ENCODE assay signal across 8 mouse cellular contexts in the genomic region with DNA sequence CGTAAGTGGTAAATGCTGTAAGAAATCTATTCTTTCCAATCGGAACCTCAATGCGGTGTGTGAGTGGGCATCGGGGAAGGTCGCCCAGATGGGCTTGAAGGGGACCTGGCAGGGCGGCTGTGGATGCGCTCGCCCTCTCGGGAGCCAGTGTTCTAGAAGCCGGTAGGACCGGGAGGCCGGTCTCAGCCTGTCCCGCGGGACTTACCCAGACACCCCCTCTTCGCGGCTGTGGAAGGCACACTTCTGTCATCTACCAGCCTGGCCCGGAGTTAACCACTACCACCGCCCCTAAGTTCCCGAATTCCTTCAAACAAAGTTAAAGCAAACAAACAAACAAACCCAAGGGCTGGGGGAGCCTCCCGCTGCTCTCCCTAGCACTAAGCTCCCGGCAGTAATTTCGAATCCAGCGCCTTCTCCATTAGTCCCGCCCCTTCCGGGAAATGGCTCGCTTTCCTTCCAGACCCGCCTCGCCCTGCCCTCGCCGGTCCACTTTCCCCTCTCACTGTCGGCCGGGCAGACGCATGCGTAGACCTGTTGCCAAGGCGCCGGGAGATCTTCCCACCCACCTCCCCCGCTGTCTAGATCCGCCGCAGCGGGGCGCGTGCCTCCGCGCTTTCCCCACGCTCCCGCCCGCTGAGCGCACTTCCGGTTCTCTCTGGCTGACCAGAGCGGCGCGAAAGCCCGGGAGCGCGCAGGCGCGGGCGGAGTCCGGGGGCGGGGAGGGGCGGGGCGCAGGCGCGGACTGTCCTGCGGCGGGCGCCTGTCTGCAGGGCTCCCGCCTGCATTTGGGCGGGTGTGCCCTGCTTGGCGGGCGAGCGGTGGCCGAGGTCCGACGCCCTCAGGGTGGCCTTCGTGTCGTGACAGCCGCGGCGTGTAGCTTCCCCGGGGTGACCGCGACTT. TPM values are rescaled to one million over a fixed set of nuclear protein-coding genes. Genes with fewer than 3 reads are reported as not detected.
DNase-seq lines count a peak whose midpoint lies in the region; ATAC-seq and TF ChIP-seq lines count a peak whose summit lies in the region.

Gen1 (minus strand) TSS at position 420 of the 900 bp plus-strand sequence.
Smc6 (plus strand) TSS at position 505 of the 900 bp plus-strand sequence.

- peak; percentile 32 for TF ChIP-seq CTCF in liver, embryonic 14.5 days (IDR thresholded peaks at IDR 0.05; ENCODE audit: low read depth)
- peak; percentile 31 for TF ChIP-seq CTCF in stomach, postnatal 0 days (IDR thresholded peaks at IDR 0.05; ENCODE audit: low read depth)

- H3K9ac ChIP-seq in heart, embryonic 15.5 days = peak within 1 kb of the TSS; percentile 98
- H3K9ac ChIP-seq in liver, embryonic 14.5 days (replicated peaks) = peak within 1 kb of the TSS; percentile 94
- H3K9ac ChIP-seq in neural tube, embryonic 11.5 days (ENCODE audit: low read length) = peak within 1 kb of the TSS; percentile 94
- peak within 1 kb of the TSS; percentile 93 for H3K9ac ChIP-seq in stomach, postnatal 0 days (ENCODE audit: low read length)

- peak; percentile 99 for ATAC-seq in heart, embryonic 15.5 days (replicated peaks; ENCODE audit: insufficient number of reproducible peaks, insufficient read depth, low FRiP score, low read depth)
- peak; percentile 95 for ATAC-seq in liver, embryonic 14.5 days (ENCODE audit: insufficient read depth)
- ATAC-seq in neural tube, embryonic 11.5 days (ENCODE audit: insufficient read depth, low FRiP score, low TSS enrichment) = peak; percentile 99
- peak; percentile 98 for ATAC-seq in stomach, postnatal 0 days (ENCODE audit: low FRiP score, low TSS enrichment)

- no peaks in the 10 kb centered on the region for H3K27me3 ChIP-seq in forebrain, embryonic 10.5 days (ENCODE audit: poor library complexity, severe bottlenecking)
- no peaks in the 10 kb centered on the region for H3K27me3 ChIP-seq in heart, embryonic 15.5 days
- H3K27me3 ChIP-seq in liver, embryonic 14.5 days (ENCODE audit: control insufficient read depth, insufficient read depth, low read length) = no peaks in the 10 kb centered on the region
- H3K27me3 ChIP-seq in neural tube, embryonic 11.5 days (ENCODE audit: control insufficient read depth, insufficient read depth, low read length) = no peaks in the 10 kb centered on the region
- no peaks in the 10 kb centered on the region for H3K27me3 ChIP-seq in stomach, postnatal 0 days (ENCODE audit: control insufficient read depth, insufficient read depth, low read length)

- under 1% methylated on average over 78 of the region's 83 CpGs for WGBS in forebrain, embryonic 10.5 days
- under 1% methylated on average over 61 of the region's 83 CpGs for WGBS in heart, embryonic 15.5 days
- under 1% methylated on average over 79 of the region's 83 CpGs for WGBS in liver, embryonic 14.5 days (ENCODE audit: insufficient replicate concordance)
- under 1% methylated on average over 77 of the region's 83 CpGs for WGBS in neural tube, embryonic 11.5 days
- WGBS in stomach, postnatal 0 days = under 1% methylated on average over 72 of the region's 83 CpGs

- DNase-seq in CD8-positive naive resting alpha-beta T cell, adult 2 months (ENCODE audit: low read depth in 2 of 2, low spot score in 2 of 2) = peak; percentile 84 to 89
- peak; percentile 92 for DNase-seq in c-Kit-positive CD71-negative TER-119-negative erythroid progenitor cells, embryonic 14.5 days (ENCODE audit: low read depth)
- peak; percentile 96 for DNase-seq in forebrain, embryonic 10.5 days (ENCODE audit: extremely low spot score, low spot score)
- DNase-seq in kidney, postnatal 25 days = peak; percentile 96 to 98
- peak; percentile 87 to 90 (median 87) for DNase-seq in liver, embryonic 14.5 days (ENCODE audit: low read depth in 3 of 3, low spot score in 3 of 3)
- DNase-seq in neural tube, embryonic 11.5 days (ENCODE audit: low spot score) = peak; percentile 98
- DNase-seq in stomach, postnatal 0 days (ENCODE audit: low spot score) = peak; percentile 98

- TF ChIP-seq EP300 in liver, embryonic 14.5 days (IDR thresholded peaks at IDR 0.05; ENCODE audit: low read depth) = 0 out of 2 replicates have a peak, but pooled peaks have one; percentile 21
- no peak for TF ChIP-seq EP300 in stomach, postnatal 0 days (optimal IDR thresholded peaks at IDR 0.05)

- peak within 1 kb of the TSS; percentile 90 for H3K4me3 ChIP-seq in forebrain, embryonic 10.5 days
- H3K4me3 ChIP-seq in heart, embryonic 15.5 days = peak within 1 kb of the TSS; percentile 99
- peak within 1 kb of the TSS; percentile 80 to 96 for H3K4me3 ChIP-seq in liver, embryonic 14.5 days (ENCODE audit: insufficient read depth in 1 of 2, low read depth in 2 of 2, low read length in 2 of 2)
- peak within 1 kb of the TSS; percentile 88 for H3K4me3 ChIP-seq in neural tube, embryonic 11.5 days (ENCODE audit: low read depth, low read length)
- peak within 1 kb of the TSS; percentile 97 for H3K4me3 ChIP-seq in stomach, postnatal 0 days (ENCODE audit: low read depth, low read length)

- H3K36me3 ChIP-seq in forebrain, embryonic 10.5 days (replicated peaks) = 0 out of 2 replicates have a peak, but pooled peaks cover 4% of the 10 kb centered on the region
- no peaks in the 10 kb centered on the region for H3K36me3 ChIP-seq in heart, embryonic 15.5 days
- no peaks in the 10 kb centered on the region for H3K36me3 ChIP-seq in liver, embryonic 14.5 days (replicated peaks; ENCODE audit: control insufficient read depth, insufficient read depth, low read depth)
- H3K36me3 ChIP-seq in neural tube, embryonic 11.5 days (ENCODE audit: control insufficient read depth, insufficient read depth, low read length) = no peaks in the 10 kb centered on the region
- H3K36me3 ChIP-seq in stomach, postnatal 0 days (ENCODE audit: control insufficient read depth, insufficient read depth, low read length) = no peaks in the 10 kb centered on the region

- H3K27ac ChIP-seq in forebrain, embryonic 10.5 days = peak within 1 kb of the TSS; percentile 98
- H3K27ac ChIP-seq in heart, embryonic 15.5 days = peak within 1 kb of the TSS; percentile 98
- peak within 1 kb of the TSS; percentile 84 for H3K27ac ChIP-seq in liver, embryonic 14.5 days
- H3K27ac ChIP-seq in neural tube, embryonic 11.5 days (ENCODE audit: low read depth, low read length) = peak within 1 kb of the TSS; percentile 87
- peak within 1 kb of the TSS; percentile 96 for H3K27ac ChIP-seq in stomach, postnatal 0 days (replicated peaks)

- no peaks in the 10 kb centered on the region for H3K9me3 ChIP-seq in forebrain, embryonic 10.5 days
- no peaks in the 10 kb centered on the region for H3K9me3 ChIP-seq in heart, embryonic 15.5 days (replicated peaks)
- H3K9me3 ChIP-seq in liver, embryonic 14.5 days (ENCODE audit: control insufficient read depth, low read length) = no peaks in the 10 kb centered on the region
- no peaks in the 10 kb centered on the region for H3K9me3 ChIP-seq in neural tube, embryonic 11.5 days (ENCODE audit: control insufficient read depth, low read length)
- H3K9me3 ChIP-seq in stomach, postnatal 0 days (ENCODE audit: control insufficient read depth, low read length) = no peaks in the 10 kb centered on the region

- H3K4me1 ChIP-seq in forebrain, embryonic 10.5 days = peaks cover 46% of the 10 kb centered on the region
- peaks cover 28% of the 10 kb centered on the region for H3K4me1 ChIP-seq in heart, embryonic 15.5 days (replicated peaks)
- H3K4me1 ChIP-seq in liver, embryonic 14.5 days (replicated peaks; ENCODE audit: control insufficient read depth in 2 of 2, insufficient read depth in 2 of 2, low read length in 1 of 2) = peaks cover 6 to 10% of the 10 kb centered on the region in 2 experiments; a peak in 3 of 4 replicates
- peaks cover 9% of the 10 kb centered on the region for H3K4me1 ChIP-seq in neural tube, embryonic 11.5 days (ENCODE audit: control insufficient read depth, insufficient read depth, low read length)
- H3K4me1 ChIP-seq in stomach, postnatal 0 days (replicated peaks; ENCODE audit: control insufficient read depth, insufficient read depth) = no peaks in the 10 kb centered on the region

- H3K4me2 ChIP-seq in heart, embryonic 15.5 days = peak within 1 kb of the TSS; percentile 89
- peak within 1 kb of the TSS; percentile 84 for H3K4me2 ChIP-seq in liver, embryonic 14.5 days (ENCODE audit: low read depth)
- H3K4me2 ChIP-seq in neural tube, embryonic 11.5 days (ENCODE audit: low read depth) = peak within 1 kb of the TSS; percentile 70
- H3K4me2 ChIP-seq in stomach, postnatal 0 days (replicated peaks; ENCODE audit: low read depth) = peak within 1 kb of the TSS; percentile 74

RNA-seq across cellular contexts. Expression of gene Gen1, which starts in this region (rescaled TPM):
- 19.1 and 19.7 TPM in 2 replicates for polyA plus RNA-seq in forebrain, embryonic 10.5 days (2016; fragmentation: Nextera tagmentation; extraction: Ambion mirVana)
- 5.8 and 6.8 TPM in 2 replicates for polyA plus RNA-seq in heart, embryonic 15.5 days (2015; fragmentation: Nextera tagmentation; extraction: Ambion mirVana)
- 3.4 and 4.4 TPM in 2 replicates for polyA plus RNA-seq in liver, embryonic 14.5 days (2012; rRNA removed)
- polyA plus RNA-seq in liver, embryonic 14.5 days (2014; fragmentation: Nextera tagmentation; extraction: Ambion mirVana) = 10.9 and 11.5 TPM in 2 replicates
- 12.3 and 14.1 TPM in 2 replicates for polyA plus RNA-seq in neural tube, embryonic 11.5 days (2014; fragmentation: Nextera tagmentation; extraction: Ambion mirVana)
- 1.6 and 2.0 TPM in 2 replicates for polyA plus RNA-seq in stomach, postnatal 0 days (2015; fragmentation: Nextera tagmentation; extraction: Ambion mirVana)

RNA-seq across cellular contexts. Expression of gene Smc6, which starts in this region (rescaled TPM):
- polyA plus RNA-seq in forebrain, embryonic 10.5 days (2016; fragmentation: Nextera tagmentation; extraction: Ambion mirVana) = 140 and 148 TPM in 2 replicates
- 111 and 114 TPM in 2 replicates for polyA plus RNA-seq in heart, embryonic 15.5 days (2015; fragmentation: Nextera tagmentation; extraction: Ambion mirVana)
- 7.1 and 25.1 TPM in 2 replicates for polyA plus RNA-seq in liver, embryonic 14.5 days (2012; rRNA removed)
- polyA plus RNA-seq in liver, embryonic 14.5 days (2014; fragmentation: Nextera tagmentation; extraction: Ambion mirVana) = 63.1 and 68.3 TPM in 2 replicates
- 104 and 114 TPM in 2 replicates for polyA plus RNA-seq in neural tube, embryonic 11.5 days (2014; fragmentation: Nextera tagmentation; extraction: Ambion mirVana)
- 66.0 and 83.7 TPM in 2 replicates for polyA plus RNA-seq in stomach, postnatal 0 days (2015; fragmentation: Nextera tagmentation; extraction: Ambion mirVana)

Comparison
In these comparisons a context has a peak if more than half of its experiments do, and no peak if none do; other contexts are left out.
1. Peak in every context shown above with its lines: DNase-seq, ATAC-seq, H3K4me3 ChIP-seq and H3K27ac ChIP-seq.